Mouse (Mus musculus) ES-CJ7 (cell line): ENCODE results near the gene Itga9.

ENCODE experiments used
- DNase-seq: peaks from one replicate; pipeline ENCODE4 v3.0.0; 2011; ENCODE audit warnings: low read depth, low spot score

Gene Itga9

DNA sequence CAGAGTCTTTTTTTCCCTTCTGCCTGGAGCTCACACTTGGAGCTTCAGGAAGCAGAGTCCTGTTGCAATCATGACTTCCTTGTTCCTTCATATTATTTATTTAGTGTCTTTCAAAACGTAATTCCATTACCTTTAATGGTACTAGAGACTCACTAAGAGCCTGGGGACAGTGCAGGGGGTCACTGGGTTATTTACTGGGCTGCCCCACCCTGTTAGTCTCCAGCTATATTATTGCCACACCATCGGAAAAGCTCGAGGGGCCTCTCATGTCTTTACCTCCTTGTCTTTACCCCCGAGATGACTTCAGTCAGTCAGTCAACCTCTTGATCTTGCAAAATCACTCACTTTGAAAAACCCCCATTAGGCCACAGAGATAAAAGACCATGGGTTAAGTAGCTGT lies 44.5 kb downstream of the Itga9 start:
- no peak for DNase-seq

DNA sequence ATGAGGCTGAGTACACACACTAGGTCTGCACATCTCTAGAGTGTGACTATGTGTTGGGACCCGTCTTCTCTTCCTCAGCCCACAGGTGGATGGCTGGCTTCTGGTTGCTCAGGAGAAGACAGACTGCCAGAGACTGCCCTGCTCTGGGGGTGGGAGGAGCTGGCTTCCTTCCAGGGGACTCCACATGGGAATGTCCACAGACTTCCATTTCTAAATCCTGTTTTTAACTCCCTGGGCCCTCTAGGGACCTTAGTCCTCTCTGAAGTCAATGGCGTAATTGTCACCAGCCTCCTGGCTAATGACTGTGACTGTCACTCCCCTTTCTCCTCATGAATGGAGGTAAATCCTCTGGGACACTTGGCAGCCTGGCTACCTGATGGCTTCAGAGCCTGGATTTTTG lies 45.4 kb downstream of the Itga9 start:
- DNase-seq = no peak

DNA sequence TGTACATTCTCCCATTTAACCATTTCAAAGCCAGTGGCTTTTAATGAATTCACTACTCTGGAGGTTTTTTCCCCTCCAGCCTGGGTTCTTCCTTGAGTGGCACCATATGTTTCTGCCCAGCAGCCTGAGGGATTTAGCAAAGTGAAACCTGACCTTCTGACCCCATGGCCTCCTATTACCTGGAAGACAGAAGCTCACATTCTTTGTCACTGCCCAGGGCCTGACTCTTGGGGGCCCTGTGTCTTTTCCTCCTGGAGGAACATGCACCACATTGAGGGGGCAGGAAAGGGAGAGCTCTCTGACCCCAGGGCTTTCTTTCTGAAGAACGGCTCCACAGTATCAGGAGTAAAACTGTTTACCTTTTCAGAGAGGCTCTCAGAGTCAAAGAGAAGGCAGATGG lies 46.9 kb downstream of the Itga9 start:
- DNase-seq = no peak

DNA sequence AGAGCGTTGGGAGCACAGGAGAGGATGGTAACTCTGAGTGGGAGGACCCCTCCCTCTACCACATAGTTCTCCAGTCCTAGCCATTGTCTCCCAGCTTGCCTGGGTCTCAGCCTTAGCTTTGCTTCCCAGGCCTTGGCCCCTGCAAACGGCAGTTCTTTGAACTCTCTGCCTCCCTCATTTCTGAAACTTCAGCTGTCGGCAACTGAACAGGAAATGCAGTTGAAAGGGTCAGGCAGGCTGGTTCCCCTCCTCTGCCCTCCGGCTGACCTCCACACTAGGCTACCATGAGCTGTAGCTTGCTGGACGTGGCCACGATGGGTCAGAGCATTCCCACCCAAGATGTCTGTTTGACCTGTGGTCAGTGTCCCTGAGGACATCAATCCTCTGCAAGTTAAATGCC lies 48.5 kb downstream of the Itga9 start:
- DNase-seq = no peak

DNA sequence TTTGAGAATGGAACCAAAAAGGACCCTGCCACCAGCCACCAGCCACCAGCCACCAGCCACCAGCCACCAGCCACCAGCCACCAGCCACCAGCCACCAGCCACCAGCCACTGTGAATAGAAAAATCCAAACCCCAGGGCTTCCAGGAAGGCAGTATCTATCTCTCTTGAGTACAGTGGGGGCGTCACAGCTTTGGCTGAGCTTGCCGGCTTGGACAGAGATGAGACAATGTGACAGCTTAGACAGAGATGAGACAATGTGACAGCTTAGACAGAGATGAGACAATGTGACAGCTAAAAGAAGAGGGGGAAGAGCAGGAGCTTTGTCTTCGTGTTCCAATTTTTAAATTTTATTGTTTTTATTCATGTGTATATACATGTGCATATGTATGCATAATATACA lies 49.2 kb downstream of the Itga9 start:
- no peak for DNase-seq

DNA sequence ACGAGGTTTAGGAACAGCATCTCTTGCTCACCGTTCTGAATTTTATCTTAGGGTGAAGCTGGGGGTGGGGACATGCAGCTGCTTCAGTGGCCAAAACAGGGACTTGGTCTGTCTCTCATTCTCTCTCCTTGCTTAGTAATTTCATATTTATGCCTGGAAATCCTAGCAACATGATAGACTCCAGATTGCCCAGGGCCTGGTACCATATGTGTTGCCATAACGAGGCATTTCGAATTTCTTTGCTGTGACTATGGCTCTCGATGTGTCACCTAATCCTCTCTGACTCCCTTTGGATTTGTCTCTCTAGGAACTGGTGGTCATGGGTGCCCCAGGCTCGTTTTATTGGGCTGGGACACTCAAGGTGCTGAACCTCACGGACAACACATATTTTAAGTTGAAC lies 51.7 kb downstream of the Itga9 start:
- no peak for DNase-seq

DNA sequence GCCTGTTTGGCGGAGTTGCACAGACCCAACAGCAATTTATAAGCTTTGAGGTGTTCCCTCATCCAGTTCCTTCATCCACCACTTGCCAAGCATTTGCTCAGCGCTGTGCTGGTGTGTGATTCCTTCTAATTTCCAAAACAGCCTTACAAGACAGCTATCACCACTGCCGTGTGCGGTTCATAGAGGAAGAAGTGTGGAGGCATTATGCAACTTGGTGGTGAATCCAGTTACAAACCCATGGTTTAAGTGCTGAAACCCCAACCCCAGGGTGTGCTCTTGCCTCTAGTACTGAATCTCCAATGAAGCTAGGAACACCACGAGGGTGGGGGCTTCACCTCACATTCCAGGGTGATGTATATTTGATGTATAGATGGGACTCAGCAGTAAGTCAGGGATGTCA lies 53.3 kb downstream of the Itga9 start:
- no peak for DNase-seq

DNA sequence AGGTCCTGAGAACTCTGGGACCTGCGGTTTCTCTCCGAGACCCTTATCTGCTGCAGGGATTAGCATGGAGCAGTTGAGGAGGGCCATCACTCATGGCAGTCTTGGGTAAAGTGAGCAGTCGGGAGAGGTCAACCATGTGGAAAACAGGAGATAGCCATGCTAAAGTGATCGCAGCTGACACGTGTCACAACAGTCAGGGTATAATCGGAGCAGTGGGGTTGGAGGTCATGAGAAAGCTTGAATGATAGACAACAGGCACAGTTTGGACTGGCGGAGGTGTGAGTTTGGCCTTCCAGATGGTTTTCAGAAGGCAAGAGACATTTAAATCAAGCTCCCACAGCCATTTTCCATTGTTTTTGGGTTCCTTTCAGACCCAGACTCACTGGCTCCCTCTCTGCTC lies 53.8 kb downstream of the Itga9 start:
- no peak for DNase-seq

DNA sequence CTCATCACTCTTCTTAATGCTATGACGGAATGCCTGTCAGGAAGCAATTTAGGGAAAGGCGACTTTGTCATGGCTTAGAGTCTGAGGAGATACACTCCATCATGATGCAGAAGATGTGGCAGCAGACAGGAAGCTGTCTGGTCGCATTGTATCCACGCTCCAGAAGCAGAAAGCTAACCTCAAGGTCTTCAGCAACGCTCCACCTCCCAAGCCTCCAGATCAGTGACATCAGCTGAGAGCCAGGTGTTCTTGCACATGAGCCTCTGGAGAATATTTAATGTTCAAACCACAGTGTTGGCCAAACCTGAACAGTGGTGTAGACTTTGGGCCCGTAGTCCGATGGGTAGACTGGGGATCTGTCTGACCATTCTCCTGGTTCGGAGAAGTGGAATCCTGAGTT lies 55.5 kb downstream of the Itga9 start:
- DNase-seq = no peak

DNA sequence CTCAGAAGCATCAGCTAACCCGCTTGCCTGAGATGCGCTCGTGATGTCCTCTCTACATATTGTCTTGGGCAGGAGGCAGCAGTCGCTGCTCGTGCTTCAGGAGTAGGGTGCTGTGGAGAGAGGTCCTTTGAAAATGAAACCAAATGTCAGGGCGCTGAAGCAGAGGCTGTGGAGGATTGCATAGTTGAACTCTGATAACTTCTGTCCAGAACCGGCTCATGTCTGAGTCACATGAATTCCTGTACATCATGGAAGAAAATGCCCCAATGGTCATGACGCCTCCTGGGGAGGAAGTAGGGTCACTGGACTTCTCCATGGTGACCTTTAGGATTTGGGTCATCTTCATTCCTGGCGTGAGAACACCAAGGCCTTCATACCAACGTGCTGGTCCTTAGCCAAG lies 56.0 kb downstream of the Itga9 start:
- DNase-seq = no peak

DNA sequence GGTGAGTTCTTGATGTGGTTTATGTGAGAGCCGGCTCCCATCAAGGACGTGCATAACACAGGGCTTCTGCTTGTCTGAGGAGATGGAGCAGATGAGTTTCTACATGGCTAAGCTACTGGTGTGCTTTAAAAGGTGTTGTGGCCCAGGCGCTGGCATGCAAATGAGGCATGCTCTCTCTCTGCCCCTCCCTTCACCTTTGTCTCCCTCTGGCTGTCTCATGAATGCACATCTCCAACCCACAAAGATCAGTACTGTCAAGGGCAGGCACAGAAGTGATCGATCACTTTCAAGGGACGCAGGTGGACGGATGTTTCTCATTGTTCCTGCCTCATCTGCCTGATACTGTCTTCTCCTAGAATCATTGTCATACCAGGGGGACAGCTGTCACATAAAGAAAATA lies 57.4 kb downstream of the Itga9 start:
- DNase-seq = peak; percentile 35

DNA sequence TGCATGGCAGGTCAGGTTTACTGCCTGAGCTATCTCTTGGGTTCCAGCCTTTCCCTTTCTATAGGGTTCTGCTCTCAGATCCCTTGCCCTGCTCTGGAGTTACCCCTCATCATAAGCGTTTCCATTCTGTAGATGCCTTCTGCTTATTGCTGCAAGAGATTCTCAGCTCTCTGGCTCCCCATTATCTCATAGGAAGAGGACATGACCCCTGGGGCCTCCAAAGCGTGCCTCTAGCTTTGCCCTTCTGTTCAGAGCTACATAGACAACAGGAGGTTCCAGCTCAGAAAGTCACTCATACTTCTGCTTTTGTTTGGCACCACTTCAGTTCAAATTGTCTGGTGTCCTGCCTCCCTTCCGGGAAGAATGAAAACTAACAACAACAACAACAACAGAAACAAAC lies 59.6 kb downstream of the Itga9 start:
- no peak for DNase-seq

DNA sequence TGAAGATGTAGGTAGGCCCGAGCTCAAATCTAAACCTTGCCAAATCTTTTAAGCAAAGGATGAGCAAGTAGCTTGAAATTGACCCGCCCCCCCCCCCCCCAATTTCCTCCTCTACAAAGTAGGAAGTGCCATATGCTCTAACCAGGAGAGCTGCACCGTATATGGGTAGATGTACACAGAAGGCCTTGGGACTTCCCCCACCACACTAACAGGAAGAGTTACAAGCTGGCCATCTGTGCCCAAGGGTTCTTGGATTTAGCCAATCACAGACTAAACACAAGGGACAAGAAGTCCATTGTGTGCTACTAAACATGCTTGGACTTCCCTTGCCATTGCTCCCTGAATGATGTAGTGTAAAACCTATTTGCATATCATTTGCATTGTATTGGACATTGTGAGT lies 63.2 kb downstream of the Itga9 start:
- no peak for DNase-seq

DNA sequence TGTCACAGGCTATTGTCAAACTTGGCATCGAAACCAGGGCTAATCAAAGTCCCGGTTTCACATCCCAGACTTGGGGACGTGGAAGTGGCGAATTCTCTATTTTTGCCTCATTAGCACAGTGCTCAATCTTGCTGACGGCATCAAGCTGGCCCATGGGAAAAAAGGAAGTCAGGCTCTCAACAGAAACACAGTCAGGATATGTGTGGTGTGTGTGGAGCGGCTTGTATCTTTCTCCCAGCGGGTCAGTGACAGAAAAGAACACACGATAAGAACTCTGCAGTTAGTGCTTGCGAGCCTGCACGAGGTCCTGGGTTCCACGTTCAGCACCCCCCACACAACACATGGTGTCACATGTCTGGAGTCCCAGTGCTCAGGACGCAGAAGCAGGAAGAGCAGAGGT lies 67.8 kb downstream of the Itga9 start:
- DNase-seq = no peak

DNA sequence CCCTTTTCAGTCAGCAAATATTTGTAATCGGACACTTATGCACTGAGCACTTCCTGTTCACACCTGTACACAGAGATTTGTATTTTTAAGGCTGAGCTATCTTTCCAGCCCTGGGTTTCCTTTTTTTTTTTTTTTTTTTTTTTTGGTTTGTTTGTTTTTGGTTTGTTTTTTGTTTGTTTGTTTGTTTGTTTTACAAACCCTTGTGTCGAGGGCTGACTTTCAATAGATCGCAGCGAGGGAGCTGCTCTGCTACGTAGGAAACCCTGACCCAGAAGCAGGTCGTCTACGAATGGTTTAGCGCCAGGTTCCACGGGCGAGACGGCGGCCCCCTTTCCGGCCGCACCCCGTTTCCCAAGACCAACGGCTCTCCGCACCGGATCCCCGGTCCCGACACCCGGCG lies 68.3 kb downstream of the Itga9 start:
- DNase-seq = no peak

DNA sequence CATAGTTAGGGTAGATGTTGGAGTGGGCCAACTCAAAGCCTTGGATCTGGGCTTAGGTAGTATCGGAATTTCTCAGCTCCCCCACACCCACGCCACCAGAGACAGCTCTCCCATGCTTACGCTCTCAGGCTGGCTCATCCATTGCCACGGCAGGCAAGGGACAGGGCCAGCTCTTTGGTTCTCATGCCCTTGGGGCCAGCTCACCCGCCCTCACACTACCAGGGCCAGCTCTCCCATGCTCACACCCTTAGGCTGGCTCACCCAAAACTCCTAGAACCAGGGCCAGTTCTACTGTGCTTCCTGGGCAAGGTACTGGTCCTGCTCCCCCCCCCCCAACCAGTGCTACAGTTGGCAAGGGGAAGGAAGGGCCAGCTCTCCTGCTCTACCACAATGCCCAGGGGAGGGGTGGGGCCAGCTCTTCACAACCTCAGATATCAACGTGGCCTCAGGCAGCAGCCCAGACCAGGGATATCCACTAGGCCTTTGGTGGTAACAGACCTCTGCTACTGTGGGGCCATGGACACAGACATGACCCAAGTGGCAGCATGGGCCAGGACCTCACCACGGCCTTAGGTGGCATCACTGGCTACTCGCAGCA lies 69.2 kb downstream of the Itga9 start:
- no peak for DNase-seq

DNA sequence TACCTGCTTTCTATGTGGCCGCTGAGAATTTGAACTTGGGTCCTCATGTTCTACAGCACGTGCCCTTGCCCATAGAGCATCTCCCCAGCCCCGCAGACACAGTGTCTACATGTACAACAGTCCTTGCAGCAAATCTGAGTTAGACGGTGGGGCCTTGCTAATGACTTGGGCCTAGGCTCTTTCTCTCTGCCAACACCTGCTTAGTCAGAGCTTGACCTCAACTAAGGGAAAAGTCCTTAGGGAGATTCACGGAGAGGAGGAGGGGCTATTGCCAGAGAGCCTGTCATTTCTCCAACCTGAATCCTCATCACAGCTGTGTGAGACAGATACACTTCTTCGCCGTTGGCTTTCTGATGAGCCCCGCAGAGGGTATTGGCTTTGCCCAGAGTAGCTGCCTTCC lies 70.2 kb downstream of the Itga9 start:
- DNase-seq = no peak

DNA sequence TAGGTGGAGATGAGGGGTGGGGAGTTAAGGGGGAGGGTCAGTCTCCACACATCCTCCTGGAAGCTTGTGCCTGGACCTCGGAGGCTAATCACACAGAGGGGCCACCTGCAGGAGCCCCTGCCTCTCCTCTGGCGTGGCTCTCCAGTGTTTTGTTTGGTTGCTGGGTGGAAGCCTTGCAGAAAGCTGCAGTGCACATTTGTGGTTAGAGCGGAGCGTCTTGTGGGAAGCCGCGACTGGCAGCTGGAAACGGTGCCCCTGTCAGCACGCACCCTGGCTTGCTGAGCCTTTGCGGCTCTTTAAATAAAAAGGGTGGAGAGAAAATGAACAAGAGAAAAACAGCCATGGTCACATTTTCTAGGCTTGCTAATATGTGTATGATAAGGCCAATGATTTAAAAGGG lies 70.9 kb downstream of the Itga9 start:
- no peak for DNase-seq

DNA sequence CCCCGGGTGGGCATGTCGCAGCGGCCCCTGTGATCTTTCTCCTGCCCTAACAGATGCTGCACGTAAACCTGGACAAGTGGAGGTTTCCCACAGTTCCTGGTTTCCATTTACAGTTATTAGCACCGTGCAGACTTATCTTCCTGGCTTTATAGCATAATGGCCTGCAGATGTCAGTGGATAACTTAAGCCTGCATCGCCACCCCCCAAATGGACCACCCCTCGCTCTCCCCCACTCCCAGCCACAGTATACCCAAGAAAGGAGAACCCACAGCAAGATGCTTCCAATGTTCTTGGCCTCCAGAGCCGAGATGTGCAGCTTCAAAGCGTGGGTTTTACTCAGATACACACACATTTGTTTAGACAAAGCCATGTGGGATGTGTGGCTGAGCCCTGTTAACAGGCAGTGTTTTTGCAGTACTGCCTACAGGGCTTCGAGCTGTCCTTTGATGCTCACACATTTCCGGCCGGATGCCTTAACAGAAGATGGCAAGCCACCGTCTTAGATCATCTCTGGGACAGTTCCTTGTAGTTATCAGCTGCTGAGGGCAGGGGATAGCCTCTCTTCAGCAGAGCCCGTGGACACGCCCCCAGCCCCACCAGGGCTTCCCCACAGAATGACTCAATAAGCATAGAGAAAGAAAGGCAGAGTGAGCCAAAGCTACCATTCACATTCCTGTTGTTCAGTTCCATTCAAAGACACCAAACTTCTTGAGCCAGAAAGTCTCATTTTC lies 71.7 kb downstream of the Itga9 start:
- no peak for DNase-seq

DNA sequence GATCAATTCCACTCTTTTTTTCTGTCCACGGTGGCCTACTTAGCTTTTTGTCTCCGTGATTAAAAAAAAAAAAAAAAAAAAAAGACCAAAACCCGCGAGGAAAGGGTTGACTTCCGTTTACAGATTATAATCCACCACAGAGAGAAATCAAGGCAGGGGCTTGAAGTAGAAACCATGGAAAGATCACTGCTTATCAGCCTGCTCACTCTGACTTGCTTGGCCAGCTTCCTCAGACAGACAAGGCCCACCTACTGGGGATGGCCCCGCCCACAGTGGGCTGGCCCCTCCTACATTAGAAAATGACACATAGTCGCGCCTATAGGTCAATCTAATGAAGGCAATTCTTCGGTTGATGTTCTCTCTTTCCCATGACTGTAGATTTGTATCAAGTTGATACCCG lies 72.3 kb downstream of the Itga9 start:
- DNase-seq = peak; percentile 22

DNA sequence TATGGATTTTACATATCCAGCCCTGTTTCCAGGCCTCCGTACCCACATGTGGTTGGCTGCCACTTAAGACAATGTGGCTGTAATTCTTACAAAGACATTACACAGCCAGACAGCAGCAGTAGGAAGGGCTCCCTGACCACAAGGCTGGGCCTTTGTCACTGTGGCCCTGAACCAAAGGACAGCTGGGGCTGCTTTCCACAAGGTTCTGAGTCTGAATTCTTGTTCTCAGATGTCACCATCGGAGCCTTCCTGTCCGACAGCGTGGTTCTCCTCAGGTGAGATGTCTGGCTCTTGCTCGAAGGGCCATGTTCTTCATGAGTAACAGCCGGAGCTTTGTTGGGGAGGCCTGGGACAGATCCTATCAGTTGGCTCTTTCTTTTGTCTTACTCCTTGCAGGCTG lies 75.0 kb downstream of the Itga9 start:
- DNase-seq = no peak

DNA sequence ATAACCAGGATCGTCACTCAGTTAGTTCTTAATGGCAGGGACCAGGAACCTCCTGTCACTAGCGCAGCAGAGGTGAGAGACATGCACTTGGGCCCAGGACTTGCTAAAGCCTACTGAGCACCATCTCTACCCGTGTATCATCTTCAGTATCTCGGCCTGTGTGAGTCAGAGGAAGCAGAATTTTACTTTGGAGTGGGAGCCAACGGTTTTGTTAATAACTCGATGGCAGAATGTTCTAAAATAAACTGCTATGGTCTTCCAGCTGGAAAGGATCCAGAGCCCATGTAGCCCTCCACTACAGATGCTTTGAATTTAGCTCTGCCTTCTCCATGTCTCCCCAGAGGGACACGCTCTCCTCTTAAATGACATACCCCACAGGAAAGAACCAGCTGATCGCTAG lies 75.7 kb downstream of the Itga9 start:
- DNase-seq = no peak

DNA sequence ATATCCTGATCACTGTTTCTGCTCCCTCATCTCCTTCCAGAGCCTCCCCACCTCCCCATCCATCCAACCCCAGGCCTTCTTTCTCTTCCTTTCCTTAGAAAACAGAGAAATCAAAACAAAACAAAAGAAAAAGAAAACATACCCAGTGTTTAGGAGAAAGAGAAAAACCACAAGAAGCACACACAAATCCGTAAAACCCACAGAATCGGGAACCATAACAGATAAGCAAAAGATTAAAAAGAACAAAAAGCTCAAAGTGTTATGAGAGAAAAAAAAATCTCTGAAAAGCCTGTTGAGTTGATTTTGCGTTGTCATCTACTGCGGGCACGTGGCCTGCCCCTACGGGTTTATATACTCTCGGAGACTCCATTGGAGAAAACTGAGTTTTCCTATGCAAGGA lies 77.0 kb downstream of the Itga9 start:
- DNase-seq = no peak

DNA sequence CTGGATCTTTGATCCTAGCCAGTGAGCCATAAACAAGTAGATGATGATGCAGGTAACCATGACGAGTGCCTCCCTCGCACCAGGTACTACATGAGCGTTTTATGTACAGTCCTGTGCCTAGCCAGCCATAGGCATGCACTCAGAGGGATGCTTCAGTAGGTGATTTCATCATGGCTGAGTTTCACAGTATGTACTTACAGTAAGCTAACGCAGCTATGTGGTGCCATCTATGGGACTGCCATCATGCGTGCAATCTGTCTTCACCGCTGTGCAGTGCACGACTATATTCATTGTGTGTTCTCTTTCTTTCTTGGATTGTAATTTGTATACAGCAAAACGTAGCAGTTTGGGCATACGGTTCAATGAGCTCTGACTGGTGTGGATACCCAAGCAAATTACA lies 77.9 kb downstream of the Itga9 start:
- DNase-seq = peak; percentile 14
